Mouse (Mus musculus): Measurements from ENCODE around the gene Tcf12.

DNA sequence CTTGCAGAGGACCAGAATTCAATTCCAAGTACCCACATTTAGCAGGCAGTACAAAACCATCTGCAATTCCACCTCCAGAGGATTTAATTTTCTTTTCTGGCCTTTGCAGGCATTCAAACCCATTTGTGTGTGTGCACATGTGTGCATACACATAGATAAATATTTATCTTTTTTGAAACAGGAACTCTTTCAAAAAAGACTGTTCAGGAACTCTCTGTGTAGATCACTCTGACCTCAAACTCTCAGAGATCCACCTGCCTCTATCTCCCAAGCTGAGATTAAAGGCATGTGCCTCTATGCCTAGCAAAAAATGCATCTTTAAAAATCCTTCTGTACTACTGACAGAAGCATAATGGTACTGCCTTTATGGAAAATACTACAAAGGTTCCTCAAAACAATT lies 81.4 kb downstream of the Tcf12 start:
- TF ChIP-seq CTCF (IDR thresholded peaks at IDR 0.05; ENCODE audit: low read depth, low read length) (no peak), GATA1 (IDR thresholded peaks at IDR 0.05; ENCODE audit: borderline replicate concordance, low read length) (no peak)
